Mouse (Mus musculus) spleen, postnatal 14 days (tissue): ENCODE measurements around the gene 2310003L06Rik.

ENCODE experiments used
- DNase-seq, 2 experiments: peaks; one replicate each; pipeline ENCODE4 v3.0.0; 2021 to 2022; ENCODE audit warnings: low spot score in 2 of 2

Gene 2310003L06Rik

DNA sequence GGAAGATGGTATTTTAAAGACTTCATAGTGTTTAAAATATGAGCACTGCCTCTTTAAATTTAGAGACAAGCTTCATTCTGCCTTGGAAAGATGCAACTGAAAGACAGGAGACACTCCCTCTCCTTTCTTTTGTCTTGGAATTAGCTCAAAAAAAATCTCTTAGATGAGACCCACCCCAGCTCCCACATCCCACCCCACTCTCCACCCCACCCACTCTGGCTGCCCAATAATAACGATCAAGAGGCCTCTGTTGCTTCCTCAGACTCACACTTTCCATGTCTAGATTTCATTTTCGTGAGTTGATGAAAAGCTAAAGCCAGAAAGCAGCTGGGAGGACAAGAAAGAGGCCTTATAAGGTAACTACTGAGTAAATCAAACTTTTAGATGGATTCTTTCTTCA is at the start of gene 2310003L06Rik, which contains the start of gene Gm28434:
2310003L06Rik (plus strand) TSS at position 259 of the 400 bp plus-strand sequence.
Gm28434 (plus strand) TSS at position 317 of the 400 bp plus-strand sequence.
- DNase-seq = no peak

DNA sequence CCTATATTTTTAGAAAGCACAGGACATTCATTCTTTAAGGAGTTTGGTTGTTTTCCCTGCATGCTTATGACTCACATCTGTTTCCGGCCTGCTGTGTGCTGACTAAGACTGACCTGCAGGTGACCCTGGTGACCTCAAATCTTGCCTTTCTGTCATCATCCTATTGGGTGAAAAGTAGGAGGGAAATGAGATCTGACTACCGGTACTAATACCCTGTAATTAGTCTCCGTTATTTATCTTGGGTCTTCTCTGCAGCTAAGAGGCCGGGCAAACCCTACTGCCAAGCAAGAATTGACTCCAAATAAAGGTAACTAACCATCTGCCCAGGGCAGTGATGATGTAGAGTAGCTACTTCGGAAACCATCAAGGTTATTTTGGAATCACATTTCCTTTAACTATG is 43.9 kb upstream of the 2310003L06Rik start, which contains the start of gene Csn3:
Csn3 (plus strand) TSS at position 208 of the 400 bp plus-strand sequence.
- no peak for DNase-seq

- no peak for DNase-seq
These were observed 37.7 kb upstream of the 2310003L06Rik start for GRCm38 (mm10) chr5:87931603-87932002.

- DNase-seq = no peak
These were observed 28.5 kb upstream of the 2310003L06Rik start for GRCm38 (mm10) chr5:87940752-87941151.

DNA sequence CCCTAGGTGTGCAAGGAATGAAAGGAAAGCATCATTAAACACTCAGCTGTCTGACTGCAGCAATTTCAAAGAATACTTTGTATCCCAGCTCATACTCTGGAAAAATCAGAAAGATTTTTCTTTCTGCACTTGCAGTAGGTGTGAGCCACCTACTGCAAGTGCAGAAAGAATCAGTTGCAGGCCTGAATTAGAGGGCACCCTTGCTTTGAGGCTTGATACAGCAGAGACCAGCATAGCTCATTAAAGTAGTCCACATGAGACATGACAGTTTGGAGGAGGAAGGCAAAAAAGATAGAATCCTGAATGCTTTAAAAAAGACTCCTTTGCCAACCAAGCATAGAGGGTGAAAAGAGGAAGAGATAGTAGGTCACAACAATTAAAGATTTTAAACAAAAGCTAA is 26.7 kb upstream of the 2310003L06Rik start:
- no peak for DNase-seq

- no peak for DNase-seq
These were observed 17.4 kb upstream of the 2310003L06Rik start for GRCm38 (mm10) chr5:87951836-87952235.

DNA sequence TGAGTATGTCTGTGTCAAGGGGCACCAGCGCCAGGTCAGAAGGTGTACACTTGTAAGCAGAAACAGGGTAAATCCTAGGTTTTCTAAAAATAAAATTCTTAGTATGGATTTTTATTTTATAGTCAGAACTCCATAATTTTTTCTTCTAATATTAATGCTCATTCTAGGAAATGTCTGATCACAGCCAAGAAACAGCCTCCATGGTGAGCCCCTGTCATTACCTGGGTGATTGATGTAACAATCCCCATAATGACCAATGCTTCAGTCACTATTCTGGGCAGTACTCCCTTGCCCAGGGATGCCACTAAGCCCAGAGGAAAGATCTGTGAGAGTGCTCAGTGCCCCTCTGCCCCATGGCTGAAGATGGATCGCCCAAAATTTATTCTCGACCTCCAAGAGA is 9.9 kb downstream of the 2310003L06Rik start, which contains the start of gene Cabs1:
Cabs1 (plus strand) TSS at position 301 of the 400 bp plus-strand sequence.
- DNase-seq = no peak

GRCm38 (mm10) chr5:87982468-87983214 is 13.4 kb downstream of the 2310003L06Rik start:
- no peak for DNase-seq

DNA sequence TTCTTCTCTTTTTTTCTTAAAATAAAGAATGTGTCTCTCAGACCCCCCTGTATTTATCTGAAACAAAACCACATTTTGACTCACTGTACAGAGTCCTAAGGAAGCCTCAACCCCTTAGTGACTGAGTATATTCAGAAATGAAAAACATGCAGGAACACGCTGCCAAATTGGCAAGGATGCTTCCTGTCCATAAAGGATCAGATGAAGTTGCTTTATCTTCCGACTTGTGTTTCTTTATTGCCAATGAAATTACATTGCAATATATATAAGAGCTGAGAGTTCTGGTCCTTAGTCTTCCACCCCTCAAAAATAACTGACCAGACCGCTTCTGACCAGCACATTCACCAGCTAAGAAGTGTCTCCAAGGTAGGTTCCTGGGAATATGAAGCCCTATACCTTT is 33.0 kb downstream of the 2310003L06Rik start, which contains the start of gene Smr3a:
Smr3a (plus strand) TSS at position 301 of the 400 bp plus-strand sequence.
- no peak for DNase-seq

DNA sequence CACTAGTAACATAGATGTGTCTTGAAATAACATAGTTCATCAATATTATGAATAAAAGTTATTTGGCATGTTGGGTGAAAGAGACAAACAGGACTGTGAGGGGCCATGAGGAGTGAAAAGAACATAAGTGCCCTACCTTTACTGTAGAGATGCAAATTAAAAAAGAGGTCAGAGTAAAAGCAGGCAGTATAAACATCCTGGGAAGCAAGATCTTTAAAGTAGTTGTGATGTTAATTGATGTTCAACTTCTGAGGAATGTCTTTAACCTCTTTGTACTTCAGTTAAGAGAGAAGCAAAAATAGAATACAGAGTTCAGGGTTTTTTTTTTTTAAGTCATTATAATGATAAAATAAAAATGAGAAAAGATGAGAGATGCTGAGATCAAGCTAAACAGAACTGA is 36.0 kb downstream of the 2310003L06Rik start:
- no peak for DNase-seq
